Mouse (Mus musculus): Measurements from ENCODE around the gene Pcdh17. TPM values are rescaled to one million over a fixed set of nuclear protein-coding genes. Genes with fewer than 3 reads are reported as not detected.

The Pcdh17 gene
- polyA plus RNA-seq (2015; fragmentation: Nextera tagmentation; extraction: Ambion mirVana) = 4.1 and 5.3 TPM in 2 replicates

- Histone ChIP-seq H3K36me3 (no peaks in the 10 kb centered on the region), H3K9me3 (no peaks in the 10 kb centered on the region), H3K27ac (peak within 1 kb of the TSS; percentile 77), H3K4me3 (peak within 1 kb of the TSS; percentile 57), H3K4me2 (peak within 1 kb of the TSS; percentile 93), H3K27me3 (peaks cover 39% of the 10 kb centered on the region), H3K4me1 (peaks cover 44% of the 10 kb centered on the region), H3K9ac (peak within 1 kb of the TSS; percentile 20; the same call in 1 of the 2 replicates)
- ATAC-seq (ENCODE audit: insufficient number of reproducible peaks, low FRiP score, low TSS enrichment, low read depth) = peak; percentile 88
- under 1% methylated on average over 31 of the region's 31 CpGs for WGBS
Observed at GRCm38 (mm10) chr14:84443288-84443686, at the start of gene Pcdh17. Gene Pcdh17, plus strand, starts transcription at chr14:84443563.

- ATAC-seq (ENCODE audit: insufficient number of reproducible peaks, low FRiP score, low TSS enrichment, low read depth) = no peak
- Histone ChIP-seq H3K4me1 (no peaks in the 10 kb centered on the region), H3K9me3 (no peaks in the 10 kb centered on the region), H3K9ac (no peak overlapping the region), H3K36me3 (no peaks in the 10 kb centered on the region), H3K4me2 (no peak overlapping the region), H3K4me3 (no peak overlapping the region), H3K27me3 (no peaks in the 10 kb centered on the region), H3K27ac (no peak overlapping the region)
- WGBS = 65% methylated on average over 1 of the region's 1 CpGs
Observed at GRCm38 (mm10) chr14:84397137-84397536, 46.2 kb upstream of the Pcdh17 start.

- H3K4me2 ChIP-seq = no peak overlapping the region
- H3K27ac ChIP-seq = no peak overlapping the region
- H3K9ac ChIP-seq = no peak overlapping the region
- H3K4me1 ChIP-seq = no peaks in the 10 kb centered on the region
- H3K36me3 ChIP-seq = no peaks in the 10 kb centered on the region
- H3K9me3 ChIP-seq = no peaks in the 10 kb centered on the region
- WGBS = 47% methylated on average over 2 of the region's 2 CpGs
- no peak overlapping the region for H3K4me3 ChIP-seq
- H3K27me3 ChIP-seq = no peaks in the 10 kb centered on the region
- ATAC-seq (ENCODE audit: insufficient number of reproducible peaks, low FRiP score, low TSS enrichment, low read depth) = no peak
Observed at GRCm38 (mm10) chr14:84424736-84425135, 18.6 kb upstream of the Pcdh17 start.

GRCm38 (mm10) chr14:84426616-84427015 lies 16.7 kb upstream of the Pcdh17 start:
- H3K9me3 ChIP-seq = no peaks in the 10 kb centered on the region
- H3K36me3 ChIP-seq = no peaks in the 10 kb centered on the region
- no peaks in the 10 kb centered on the region for H3K4me1 ChIP-seq
- H3K4me2 ChIP-seq = no peak overlapping the region
- H3K9ac ChIP-seq = no peak overlapping the region
- ATAC-seq (ENCODE audit: insufficient number of reproducible peaks, low FRiP score, low TSS enrichment, low read depth) = no peak
- H3K4me3 ChIP-seq = no peak overlapping the region
- H3K27me3 ChIP-seq = no peaks in the 10 kb centered on the region
- H3K27ac ChIP-seq = no peak overlapping the region

- no peak overlapping the region for H3K4me3 ChIP-seq
- H3K36me3 ChIP-seq = no peaks in the 10 kb centered on the region
- WGBS = 22% methylated on average over 11 of the region's 11 CpGs
- H3K27ac ChIP-seq = no peak overlapping the region
- ATAC-seq (ENCODE audit: insufficient number of reproducible peaks, low FRiP score, low TSS enrichment, low read depth) = no peak
- H3K4me2 ChIP-seq = no peak overlapping the region
- H3K4me1 ChIP-seq = no peaks in the 10 kb centered on the region
- H3K9ac ChIP-seq = no peak overlapping the region
- no peaks in the 10 kb centered on the region for H3K27me3 ChIP-seq
- H3K9me3 ChIP-seq = no peaks in the 10 kb centered on the region
Observed at GRCm38 (mm10) chr14:84438066-84438770, 5.1 kb upstream of the Pcdh17 start.

- ATAC-seq (ENCODE audit: insufficient number of reproducible peaks, low FRiP score, low TSS enrichment, low read depth) = no peak
- Histone ChIP-seq H3K36me3 (no peaks in the 10 kb centered on the region), H3K4me2 (no peak overlapping the region), H3K4me1 (peaks cover 21% of the 10 kb centered on the region), H3K4me3 (no peak overlapping the region), H3K27me3 (peaks cover 16% of the 10 kb centered on the region), H3K9ac (no peak overlapping the region), H3K27ac (no peak overlapping the region), H3K9me3 (no peaks in the 10 kb centered on the region)
- 10% methylated on average over 2 of the region's 2 CpGs for WGBS
Observed at GRCm38 (mm10) chr14:84440903-84441302, 2.5 kb upstream of the Pcdh17 start.

GRCm38 (mm10) chr14:84442528-84443287 lies 655 bp upstream of the Pcdh17 start:
- H3K27me3 ChIP-seq = peaks cover 34% of the 10 kb centered on the region
- H3K27ac ChIP-seq = peak overlapping the region; percentile 77
- no peaks in the 10 kb centered on the region for H3K36me3 ChIP-seq
- WGBS = under 1% methylated on average over 27 of the region's 30 CpGs
- peak overlapping the region; percentile 20; the same call in 1 of the 2 replicates for H3K9ac ChIP-seq
- H3K9me3 ChIP-seq = no peaks in the 10 kb centered on the region
- H3K4me1 ChIP-seq = peaks cover 39% of the 10 kb centered on the region
- peak; percentile 36 for ATAC-seq (ENCODE audit: insufficient number of reproducible peaks, low FRiP score, low TSS enrichment, low read depth)
- peak overlapping the region; percentile 93 for H3K4me2 ChIP-seq
- peak overlapping the region; percentile 57 for H3K4me3 ChIP-seq

GRCm38 (mm10) chr14:84443761-84444160 lies 398 bp downstream of the Pcdh17 start:
- Histone ChIP-seq H3K27ac (no peak overlapping the region), H3K4me2 (peak overlapping the region; percentile 93)
- ATAC-seq (ENCODE audit: insufficient number of reproducible peaks, low FRiP score, low TSS enrichment, low read depth) = no peak

GRCm38 (mm10) chr14:84444276-84444662 lies 906 bp downstream of the Pcdh17 start:
- Histone ChIP-seq H3K27me3 (peaks cover 43% of the 10 kb centered on the region), H3K36me3 (no peaks in the 10 kb centered on the region), H3K9ac (no peak overlapping the region), H3K4me2 (peak overlapping the region; percentile 93), H3K9me3 (no peaks in the 10 kb centered on the region), H3K4me1 (peaks cover 47% of the 10 kb centered on the region), H3K27ac (no peak overlapping the region), H3K4me3 (peak overlapping the region; percentile 57)
- WGBS = 1% methylated on average over 21 of the region's 21 CpGs
- no peak for ATAC-seq (ENCODE audit: insufficient number of reproducible peaks, low FRiP score, low TSS enrichment, low read depth)

More at GRCm38 (mm10) chr14:84443761-84444160, 398 bp downstream of the Pcdh17 start:
- Histone ChIP-seq H3K9me3 (no peaks in the 10 kb centered on the region), H3K36me3 (no peaks in the 10 kb centered on the region), H3K4me1 (peaks cover 47% of the 10 kb centered on the region), H3K4me3 (peak overlapping the region; percentile 57), H3K27me3 (peaks cover 43% of the 10 kb centered on the region), H3K9ac (no peak overlapping the region)
- WGBS = 1% methylated on average over 13 of the region's 13 CpGs

GRCm38 (mm10) chr14:84444663-84445502 lies 1.5 kb downstream of the Pcdh17 start:
- WGBS = 1% methylated on average over 21 of the region's 21 CpGs
- Histone ChIP-seq H3K27me3 (peaks cover 48% of the 10 kb centered on the region), H3K27ac (peak overlapping the region; percentile 50)

GRCm38 (mm10) chr14:84445503-84446410 lies 2.4 kb downstream of the Pcdh17 start:
- H3K9me3 ChIP-seq = no peaks in the 10 kb centered on the region
- peaks cover 47% of the 10 kb centered on the region for H3K4me1 ChIP-seq
- peak overlapping the region; percentile 50; the same call in 1 of the 2 replicates for H3K27ac ChIP-seq
- peak overlapping the region; percentile 57 for H3K4me3 ChIP-seq
- no peaks in the 10 kb centered on the region for H3K36me3 ChIP-seq
- WGBS = under 1% methylated on average over 59 of the region's 59 CpGs
- no peak for ATAC-seq (ENCODE audit: insufficient number of reproducible peaks, low FRiP score, low TSS enrichment, low read depth)
- H3K27me3 ChIP-seq = peaks cover 48% of the 10 kb centered on the region
- peak overlapping the region; percentile 35; the same call in 1 of the 2 replicates for H3K9ac ChIP-seq
- H3K4me2 ChIP-seq = peak overlapping the region; percentile 93

More at GRCm38 (mm10) chr14:84444663-84445502, 1.5 kb downstream of the Pcdh17 start:
- no peaks in the 10 kb centered on the region for H3K36me3 ChIP-seq
- H3K4me1 ChIP-seq = peaks cover 47% of the 10 kb centered on the region
- no peaks in the 10 kb centered on the region for H3K9me3 ChIP-seq
- H3K9ac ChIP-seq = peak overlapping the region; percentile 35; the same call in 1 of the 2 replicates
- ATAC-seq (ENCODE audit: insufficient number of reproducible peaks, low FRiP score, low TSS enrichment, low read depth) = no peak
- peak overlapping the region; percentile 93 for H3K4me2 ChIP-seq
- peak overlapping the region; percentile 57 for H3K4me3 ChIP-seq
